Mouse (Mus musculus) bone marrow, adult 2 months (tissue): Measurements from ENCODE around the gene Ssc4d.
A peak's percentile ranks its signal among the peaks of the same experiment; 100 is the strongest.

Experiments used
- CTCF ChIP-seq: fragments of 200-500 bp; IDR thresholded peaks from 2 replicates; pipeline ENCODE4 v1.5.1; 2011; ENCODE audit warnings: low read length, control low read depth; ENCODE audit not compliant: control insufficient read depth, insufficient read depth
- POLR2A ChIP-seq: fragments of 200-500 bp; IDR thresholded peaks from 2 replicates; pipeline ENCODE4 v1.6.1; 2011; ENCODE audit warnings: low read depth, mild to moderate bottlenecking, control low read depth, low read length, borderline replicate concordance; ENCODE audit not compliant: control insufficient read depth

- TF ChIP-seq POLR2A (no peak), CTCF (peak; percentile 52; the same call in 1 of the 2 replicates)
Observed at GRCm38 (mm10) chr5:135966866-135967265, 7.5 kb downstream of the Ssc4d start.
